Mouse (Mus musculus): ENCODE data around the gene Edem2.

Edem2 gene

DNA sequence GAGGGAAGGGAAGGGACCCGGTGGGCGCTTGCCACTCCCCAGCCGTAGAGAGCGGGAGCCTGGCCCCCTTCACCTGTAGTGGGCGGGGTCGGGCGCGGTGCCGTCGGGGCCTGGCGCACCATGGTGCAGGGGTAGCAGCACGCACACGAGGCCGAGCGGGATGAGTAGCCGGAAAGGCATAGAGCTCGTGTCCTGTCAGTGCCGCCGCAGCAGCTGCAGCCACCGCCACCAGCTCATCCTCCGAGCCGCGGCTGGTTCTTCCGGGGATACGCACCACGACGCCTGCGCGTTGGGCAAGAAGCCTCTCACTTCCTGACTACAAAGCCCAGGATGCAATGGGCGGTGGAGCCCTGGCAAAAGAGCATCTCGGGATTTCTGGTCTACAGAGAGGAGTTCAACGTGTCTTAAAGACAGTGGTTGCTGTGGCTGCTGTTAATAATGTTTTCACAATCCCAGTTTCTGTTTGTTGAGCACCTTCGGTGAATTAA is at the start of gene Edem2:
Gene Edem2 (minus strand): TSS at position 318 of the 488 bp plus-strand sequence.
- DNase-seq (ENCODE audit: extremely low read depth, insufficient read length, low spot score): peak; percentile 89

DNA sequence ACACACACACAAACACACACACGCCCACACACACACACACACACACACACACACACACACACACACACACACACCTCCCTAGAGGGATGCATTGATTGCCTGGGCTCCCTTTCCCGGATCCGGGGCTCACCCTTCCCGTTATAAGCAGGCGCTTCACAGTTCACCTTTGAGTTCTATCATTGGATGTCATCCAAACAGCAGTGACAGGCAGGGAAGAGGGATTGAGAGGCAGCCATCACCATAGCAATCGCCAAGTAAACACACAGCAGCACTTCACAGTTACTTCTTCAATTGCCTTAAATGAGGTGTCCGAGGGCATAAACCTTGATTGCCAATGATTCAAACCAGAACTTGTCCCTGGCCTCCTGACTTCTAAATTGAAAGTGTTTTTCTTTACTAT is 49.8 kb upstream of the Edem2 start:
- no peak for DNase-seq (ENCODE audit: extremely low read depth, insufficient read length, low spot score)

DNA sequence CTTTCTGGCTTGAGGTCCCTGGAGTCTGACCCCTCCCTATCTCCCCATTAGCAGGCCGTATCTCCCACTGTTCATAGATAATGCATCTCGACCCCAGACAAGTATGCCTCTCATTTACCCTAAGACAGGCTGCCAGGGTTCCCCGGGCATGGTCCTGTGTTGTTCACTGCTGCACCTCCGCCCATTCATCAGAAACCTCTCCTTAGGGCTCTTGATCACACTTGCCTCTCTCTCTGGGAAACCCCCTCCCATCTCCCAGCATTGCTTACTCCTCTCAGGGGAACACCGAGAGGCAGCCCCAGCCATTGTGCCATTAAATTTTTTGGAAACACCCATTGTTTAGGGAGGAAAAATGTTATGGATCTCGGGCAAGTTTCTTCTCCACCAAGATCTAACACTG is 48.7 kb upstream of the Edem2 start:
- no peak for DNase-seq (ENCODE audit: extremely low read depth, insufficient read length, low spot score)

DNA sequence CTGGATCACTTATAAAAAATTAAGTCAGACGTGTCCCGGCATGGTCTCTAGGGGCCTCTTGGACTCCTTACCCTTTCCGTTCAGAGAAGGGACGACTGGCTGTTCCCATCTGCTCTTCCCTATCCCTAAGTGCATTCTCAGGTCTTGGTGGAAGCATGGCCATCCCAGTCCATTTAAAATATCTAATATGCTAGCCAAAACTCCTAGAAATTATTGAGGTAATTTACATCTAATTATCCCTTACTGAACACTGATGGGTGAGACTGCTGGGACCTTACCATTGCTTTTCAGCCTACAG is 48.4 kb upstream of the Edem2 start:
- no peak for DNase-seq (ENCODE audit: extremely low read depth, insufficient read length, low spot score)

DNA sequence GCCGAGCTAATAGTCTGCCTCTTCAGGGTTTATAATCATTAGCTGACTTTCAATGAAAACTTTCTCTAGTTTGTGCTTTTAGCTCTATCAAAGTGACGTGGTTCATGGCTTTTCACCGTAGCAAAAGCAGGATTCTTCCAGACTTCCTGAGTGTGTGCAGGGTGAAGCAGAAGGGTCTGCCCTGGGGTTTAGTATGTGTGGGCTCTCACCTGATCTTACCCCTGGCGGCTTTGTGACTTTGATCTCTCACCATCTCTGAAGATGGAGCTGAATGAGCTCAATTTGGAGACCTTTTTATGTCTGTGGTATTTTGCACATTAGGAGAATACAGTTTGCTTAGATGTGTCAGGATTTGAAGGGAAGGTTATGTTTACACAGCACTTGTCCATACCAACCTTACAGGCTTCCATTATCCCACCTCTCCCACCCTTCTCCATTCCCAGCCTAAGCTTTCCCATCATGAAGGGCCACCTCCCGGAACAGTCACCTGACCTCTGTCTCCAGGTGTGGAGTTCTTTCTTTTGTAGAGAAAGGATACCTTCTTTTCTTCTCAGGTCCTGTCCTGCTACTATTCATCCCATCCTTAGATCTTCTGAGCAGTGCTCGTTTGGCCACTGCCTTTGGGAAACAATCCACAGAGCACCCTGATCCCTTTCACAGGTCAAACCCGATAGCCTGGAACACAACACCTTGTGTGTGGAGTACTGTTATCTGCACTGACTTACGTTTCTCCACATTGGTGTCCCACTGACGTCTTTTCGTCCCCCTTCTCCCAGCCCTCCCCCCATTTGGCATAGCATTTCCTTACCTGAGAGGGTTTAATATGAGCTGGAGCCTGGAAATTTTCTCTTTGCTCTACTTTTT is 47.8 kb upstream of the Edem2 start:
- no peak for DNase-seq (ENCODE audit: extremely low read depth, insufficient read length, low spot score)

DNA sequence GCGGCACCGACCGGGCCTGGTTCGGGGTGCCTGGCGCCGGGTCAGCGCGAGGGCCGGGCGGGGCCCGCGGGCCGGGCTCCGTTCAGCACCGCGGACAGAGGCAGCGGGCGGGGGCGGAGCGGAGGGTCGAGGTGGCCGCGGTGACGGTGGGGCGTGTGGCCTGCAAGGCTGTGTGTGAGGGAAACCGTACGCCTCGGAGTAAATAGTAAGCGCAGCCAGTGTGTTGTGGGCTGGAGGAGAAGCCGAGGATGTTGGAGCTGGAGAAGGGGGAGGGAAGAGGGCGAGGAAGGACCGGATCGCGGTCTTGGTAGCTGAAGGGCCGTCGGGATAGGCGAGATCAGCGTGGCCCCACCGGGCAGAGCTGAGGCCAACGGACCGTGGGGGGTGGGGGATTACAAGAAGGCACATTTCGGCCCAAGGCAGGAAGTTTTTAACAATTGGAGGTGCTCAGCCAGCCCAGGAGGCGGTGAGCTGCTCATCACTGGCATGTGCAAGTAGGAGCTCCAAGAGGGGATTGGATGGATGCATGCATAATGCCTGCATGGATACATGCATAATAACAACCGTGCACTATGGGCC is 46.5 kb upstream of the Edem2 start:
- DNase-seq (ENCODE audit: extremely low read depth, insufficient read length, low spot score): no peak

DNA sequence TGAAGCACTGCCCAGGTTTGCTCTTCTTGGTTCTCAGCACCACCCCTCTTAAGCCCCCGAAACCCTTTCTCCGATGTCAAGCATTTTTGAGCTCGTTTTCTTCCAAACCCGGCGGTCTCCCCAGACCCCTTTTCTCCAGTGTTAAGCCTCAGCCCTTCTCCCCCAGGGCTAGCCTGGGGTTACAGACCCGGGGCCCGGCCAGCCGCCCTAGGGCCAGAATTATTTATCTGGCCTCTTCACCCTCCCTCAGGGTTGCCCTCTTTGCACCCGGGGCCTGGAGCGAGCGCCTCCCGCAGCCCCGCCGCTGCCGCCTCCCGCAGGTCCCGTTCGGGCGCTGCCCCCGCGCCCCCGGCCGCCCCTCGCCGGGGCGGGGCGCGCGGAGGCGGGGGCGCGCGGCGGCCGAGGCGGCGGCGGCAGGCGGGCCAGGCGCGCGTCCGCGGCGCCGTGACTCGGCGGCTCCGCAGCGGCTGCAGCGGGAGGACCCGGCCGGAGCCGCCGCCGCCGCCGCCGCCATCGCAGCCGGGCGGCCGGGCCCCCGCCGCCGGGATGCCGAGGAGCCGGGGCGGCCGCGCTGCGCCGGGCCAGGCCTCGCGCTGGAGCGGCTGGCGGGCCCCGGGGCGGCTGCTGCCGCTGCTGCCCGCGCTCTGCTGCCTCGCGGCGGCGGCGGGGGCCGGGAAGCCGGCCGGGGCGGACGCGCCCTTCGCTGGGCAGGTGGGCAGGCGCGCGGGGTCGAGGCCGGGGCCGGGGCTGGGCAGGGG is 45.8 kb upstream of the Edem2 start, which contains the start of gene Mmp24:
Gene Mmp24 (plus strand): TSS at position 416 of the 758 bp plus-strand sequence.
- no peak for DNase-seq (ENCODE audit: extremely low read depth, insufficient read length, low spot score)

DNA sequence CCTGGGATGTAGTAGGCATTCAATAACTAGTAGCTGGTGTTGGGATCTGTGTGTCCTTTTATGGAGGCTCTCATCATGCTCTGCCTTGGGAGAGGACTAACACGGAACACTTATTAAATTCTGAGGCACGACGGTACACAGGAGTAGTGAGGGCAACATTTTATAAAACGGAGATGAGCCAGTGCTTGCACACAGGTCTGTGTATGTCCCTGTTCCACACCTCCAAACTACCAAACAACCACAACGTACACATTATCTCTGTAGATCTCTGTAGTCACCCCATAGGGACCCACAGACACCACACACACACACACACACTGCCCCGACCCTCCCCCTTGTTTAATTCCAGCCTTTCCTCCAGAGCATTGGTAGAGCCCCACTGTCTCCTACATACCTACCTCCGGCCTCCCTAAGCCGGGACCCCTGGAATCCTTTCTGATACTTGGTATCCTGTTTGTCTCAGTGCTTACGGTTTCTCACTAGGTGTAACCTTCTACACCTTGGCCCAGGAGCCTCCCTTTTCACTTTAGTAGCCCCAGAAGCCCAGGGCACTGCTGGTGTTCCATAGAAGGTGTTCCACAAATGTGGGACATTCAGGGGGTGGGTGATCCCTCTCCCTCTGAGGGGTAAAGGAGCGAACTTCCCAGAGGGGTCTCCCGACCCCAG is 45.1 kb upstream of the Edem2 start:
- DNase-seq (ENCODE audit: extremely low read depth, insufficient read length, low spot score): no peak

DNA sequence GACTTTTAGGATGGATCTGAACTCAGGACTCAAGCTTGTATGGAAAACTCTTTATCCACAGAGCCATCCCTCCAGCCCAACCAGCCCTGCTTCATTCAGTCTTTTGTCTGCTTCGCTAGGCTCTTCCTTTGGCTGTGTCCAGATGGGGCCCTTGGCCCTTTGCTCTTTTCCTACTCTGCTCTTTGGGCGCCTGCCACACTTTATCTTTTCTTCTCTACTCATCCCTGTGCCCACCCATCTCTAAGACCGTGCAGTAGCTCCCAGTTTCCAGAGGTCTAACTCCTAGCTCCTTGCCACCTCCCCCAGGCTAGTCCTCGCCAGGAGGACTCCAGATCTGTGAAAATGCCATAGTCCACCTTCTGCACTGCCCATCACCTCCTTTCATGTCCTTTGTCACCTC is 44.4 kb upstream of the Edem2 start:
- no peak for DNase-seq (ENCODE audit: extremely low read depth, insufficient read length, low spot score)

DNA sequence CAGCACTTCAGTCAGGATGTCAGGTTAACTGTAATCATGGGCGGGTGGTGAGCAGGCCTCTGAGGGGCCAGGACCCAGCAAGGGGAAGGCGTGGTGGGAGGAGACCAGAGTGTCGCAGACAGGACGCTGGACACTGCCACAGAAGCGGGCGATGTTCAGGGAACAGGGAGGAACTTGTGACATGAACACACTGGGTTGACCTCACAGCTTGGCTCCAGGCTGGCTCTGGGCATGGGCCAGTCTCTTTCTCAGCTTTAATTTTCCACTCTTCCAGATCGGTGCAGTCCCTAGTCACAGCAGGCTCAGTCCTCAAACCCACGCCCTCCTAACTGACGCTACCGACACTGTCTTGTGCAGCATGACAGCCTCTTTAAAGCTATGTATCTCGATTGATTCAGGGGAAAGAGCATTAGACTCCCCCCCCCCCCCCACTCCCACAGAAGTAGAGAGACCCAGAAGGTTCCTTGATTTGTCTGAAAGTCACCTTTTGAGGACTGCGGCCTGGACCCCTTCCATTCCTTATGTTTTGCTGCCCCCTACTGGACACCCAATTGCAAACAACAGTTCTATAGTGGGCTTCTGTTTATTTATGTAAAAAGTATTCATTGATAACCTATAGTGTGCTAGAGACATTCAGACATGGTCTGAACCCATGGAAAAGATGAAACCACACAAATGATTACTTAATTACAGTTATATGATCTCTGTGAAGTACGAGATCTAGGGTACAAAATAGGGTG is 35.6 kb upstream of the Edem2 start:
- no peak for DNase-seq (ENCODE audit: extremely low read depth, insufficient read length, low spot score)

DNA sequence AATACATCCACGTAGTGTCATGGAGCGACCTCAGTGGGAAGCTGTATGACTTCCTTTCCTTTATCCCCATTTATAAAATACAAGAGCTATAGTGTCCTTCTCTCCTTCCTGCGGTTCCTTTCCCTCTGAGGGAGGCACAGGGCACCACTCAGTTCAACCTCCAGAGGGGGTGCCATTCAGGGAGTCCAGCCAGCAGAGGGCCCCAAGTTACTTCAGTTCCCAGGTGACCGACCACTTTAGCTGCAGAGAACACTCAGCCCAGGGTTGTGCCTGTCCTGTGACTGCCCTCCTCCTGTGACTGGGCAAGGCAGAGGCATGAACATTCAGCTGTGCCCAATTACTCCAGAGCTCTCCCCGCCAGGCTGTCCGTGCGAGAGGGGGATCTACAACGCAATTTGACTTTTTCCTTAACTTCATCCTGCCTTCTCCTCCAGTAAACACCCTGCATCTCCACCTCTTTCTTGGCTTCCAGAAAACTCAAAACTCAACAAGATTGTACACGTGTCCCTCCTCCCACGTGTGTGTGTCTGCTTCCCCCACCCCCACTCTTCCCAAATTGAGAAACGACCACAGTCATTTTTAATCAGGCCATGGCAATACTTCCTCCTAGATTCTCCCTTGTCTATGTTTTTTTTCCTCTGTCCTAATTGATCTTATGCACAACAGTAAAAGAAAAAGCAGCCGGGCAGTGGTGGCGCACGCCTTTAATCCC is 27.7 kb upstream of the Edem2 start:
- DNase-seq (ENCODE audit: extremely low read depth, insufficient read length, low spot score): no peak

DNA sequence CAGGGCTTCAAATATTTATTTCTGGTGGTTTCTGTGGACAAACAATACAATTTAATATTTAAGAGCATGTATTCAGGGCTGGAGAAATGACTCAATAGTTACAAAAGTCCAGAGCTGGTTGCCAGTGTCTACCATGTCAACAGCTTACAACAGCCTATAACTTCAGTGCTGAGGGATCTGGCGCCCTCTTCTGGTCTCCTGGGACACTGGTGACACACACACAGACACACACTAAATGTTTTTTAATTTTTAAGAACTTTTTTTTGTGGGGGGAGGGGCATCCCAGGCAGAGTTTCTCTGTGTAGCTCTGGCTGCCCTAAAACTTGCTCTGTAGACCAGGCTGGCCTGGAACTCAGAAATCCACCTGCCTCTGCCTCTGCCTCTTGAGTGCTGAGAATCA is 26.5 kb upstream of the Edem2 start:
- peak; percentile 56 for DNase-seq (ENCODE audit: extremely low read depth, insufficient read length, low spot score)

DNA sequence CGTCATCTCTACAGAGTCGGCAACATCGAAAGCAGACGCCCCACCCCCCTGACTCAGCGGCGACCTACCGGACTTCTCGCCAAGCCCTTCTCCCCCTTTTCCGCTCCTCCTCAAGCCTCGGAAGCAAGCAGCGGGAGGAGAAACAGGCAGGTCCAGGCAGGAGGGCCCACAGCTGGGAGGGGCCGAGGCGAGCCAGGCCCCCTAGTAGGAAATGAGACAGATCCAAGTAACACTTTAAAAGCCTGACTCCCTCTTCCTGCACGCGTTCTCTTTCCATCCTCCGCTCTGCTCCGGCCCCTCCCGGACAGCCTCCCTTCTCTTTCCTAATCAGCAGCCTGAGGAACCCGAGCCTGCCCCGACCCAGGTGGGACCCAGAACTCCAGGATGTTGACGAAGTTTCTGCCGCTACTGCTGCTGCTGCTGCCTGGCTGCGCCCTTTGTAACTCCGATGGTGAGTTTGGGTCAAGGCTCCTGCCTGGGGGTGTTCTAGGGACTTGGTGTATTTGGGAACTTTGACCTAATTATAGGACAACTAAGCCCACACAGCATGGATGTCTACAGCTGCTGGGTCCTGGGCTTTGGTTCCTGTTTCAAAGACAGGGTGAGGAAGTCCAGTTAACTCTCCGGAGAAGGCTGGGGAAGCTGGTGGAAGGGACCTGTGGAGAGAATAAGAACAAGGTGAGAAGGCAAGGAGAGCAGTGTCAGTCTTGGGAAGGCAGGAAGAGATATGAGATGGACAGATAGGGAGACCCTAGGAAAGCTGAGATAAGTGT is 21.9 kb upstream of the Edem2 start, which contains the start of gene Procr:
Gene Procr (plus strand): TSS at position 104 of the 773 bp plus-strand sequence.
- DNase-seq (ENCODE audit: extremely low read depth, insufficient read length, low spot score): no peak

DNA sequence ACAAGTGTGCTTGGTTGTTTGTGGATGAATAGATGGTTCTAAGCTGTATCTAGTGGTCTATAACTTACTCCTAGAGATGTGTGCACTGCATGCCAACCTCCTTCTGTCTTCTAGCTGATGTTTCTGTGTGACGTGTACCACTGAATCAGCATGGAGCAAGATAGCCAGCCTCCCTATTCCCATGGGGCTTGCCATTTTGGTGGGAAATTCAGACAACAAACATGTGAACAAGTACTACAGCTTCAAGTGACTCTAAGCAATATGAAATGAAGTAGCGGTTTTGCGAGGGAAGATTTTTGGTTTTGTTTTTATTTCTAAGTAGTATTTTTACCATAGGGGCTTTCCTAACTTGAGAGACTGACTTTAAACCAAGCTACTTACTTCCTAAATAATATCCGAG is 20.1 kb upstream of the Edem2 start:
- DNase-seq (ENCODE audit: extremely low read depth, insufficient read length, low spot score): no peak

DNA sequence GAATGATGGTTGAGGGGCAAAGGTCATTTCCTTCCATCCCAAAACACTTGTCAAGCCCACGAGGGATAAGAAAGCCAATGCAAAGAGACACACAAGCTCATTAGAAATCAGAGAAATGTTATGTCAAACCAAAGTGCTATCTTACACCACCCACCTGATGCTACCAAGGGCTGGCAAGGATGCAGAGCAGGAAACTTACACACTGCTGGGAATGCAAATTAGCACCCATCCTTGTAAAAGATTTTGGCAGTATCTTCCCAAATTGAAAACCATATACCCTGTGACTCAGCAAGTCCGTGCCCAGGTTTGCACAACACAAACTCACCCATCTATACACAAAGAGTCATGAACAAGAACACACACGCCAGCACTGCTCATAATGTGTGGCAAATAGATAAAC is 16.2 kb upstream of the Edem2 start:
- DNase-seq (ENCODE audit: extremely low read depth, insufficient read length, low spot score): no peak

DNA sequence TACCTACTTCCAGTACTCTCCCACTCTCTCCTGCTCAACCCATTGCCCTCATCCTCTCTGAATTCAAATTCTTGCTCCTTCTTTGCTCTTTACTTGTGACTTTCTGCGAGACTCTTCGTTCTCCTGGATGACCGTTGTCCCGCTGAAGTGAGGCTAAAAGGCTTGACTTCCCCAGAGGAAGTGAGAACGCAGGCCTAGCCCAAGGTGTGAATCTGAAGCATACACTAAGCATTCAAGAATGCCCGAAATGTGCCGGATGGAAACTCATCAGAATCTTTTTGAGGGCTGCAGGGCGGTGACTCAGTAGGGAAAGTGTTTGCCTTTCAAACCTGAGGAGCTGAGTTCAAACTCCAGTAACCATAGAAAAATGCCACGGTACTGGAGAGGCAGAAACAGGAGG is 14.1 kb upstream of the Edem2 start:
- DNase-seq (ENCODE audit: extremely low read depth, insufficient read length, low spot score): peak; percentile 51

DNA sequence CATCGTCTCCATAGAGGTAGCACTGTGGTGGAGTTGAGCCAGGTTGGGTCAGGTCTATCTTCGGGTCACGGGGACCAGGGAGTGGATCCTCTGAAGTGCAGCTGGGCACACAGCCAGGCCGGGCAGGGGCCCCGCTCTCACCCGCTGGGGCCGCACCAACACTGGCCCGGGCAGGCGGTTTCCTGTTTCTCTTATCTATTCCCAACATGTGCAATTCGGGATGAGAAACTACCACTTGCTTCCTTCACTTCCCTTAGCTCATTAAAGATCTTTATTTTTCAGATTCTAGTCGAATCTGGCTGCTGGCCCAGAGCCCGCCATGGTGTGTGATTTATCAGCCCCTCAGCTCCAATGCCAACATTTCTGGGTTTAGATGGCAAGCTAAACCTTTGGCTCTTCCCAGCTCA is 13.7 kb upstream of the Edem2 start:
- no peak for DNase-seq (ENCODE audit: extremely low read depth, insufficient read length, low spot score)

DNA sequence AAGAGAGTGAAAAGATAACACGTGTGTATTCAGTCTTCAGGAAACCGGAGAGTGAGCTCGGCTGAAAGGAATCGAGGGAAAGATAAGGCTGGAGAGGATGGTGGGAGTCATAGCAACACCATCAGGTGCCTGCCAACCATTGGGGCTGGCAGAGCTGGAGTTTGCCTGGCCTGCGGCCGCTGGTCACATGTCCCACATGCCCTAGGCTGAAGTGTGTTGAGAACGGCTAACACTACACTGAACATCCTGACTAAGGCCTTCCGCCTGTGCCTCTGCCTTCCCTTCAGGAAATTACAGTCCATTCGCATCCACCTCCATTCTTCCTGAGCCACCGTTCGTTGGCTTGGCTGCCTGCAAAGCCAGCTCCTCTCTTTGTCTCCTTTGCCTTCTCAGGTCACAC is 12.9 kb upstream of the Edem2 start:
- DNase-seq (ENCODE audit: extremely low read depth, insufficient read length, low spot score): no peak

DNA sequence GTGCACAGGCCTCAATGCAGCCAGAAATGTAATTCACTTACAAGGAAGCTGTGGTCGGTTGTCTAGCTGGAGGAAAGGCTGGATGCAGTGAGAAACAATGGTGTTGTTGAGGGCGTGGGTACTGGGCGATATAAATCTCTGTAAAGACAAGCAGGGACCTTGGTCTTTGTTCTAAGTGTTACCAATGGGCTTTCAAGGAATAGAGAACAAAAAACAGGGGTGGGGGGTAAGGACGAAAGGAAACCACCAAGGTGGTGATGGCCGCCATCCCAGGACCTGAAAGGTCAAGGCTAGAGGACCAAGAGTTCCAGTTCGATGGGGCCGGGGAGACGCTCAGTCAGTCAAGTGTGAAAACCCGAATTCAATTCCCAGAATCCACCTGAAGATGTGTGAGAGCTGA is 8.5 kb upstream of the Edem2 start:
- no peak for DNase-seq (ENCODE audit: extremely low read depth, insufficient read length, low spot score)

Data from 3134 (cell line).